Mouse (Mus musculus): ENCODE results near the gene Atp6v0a1.

- no peak for TF ChIP-seq CTCF (IDR thresholded peaks at IDR 0.05; ENCODE audit: low read depth, low read length)
- no peak for TF ChIP-seq POLR2A (IDR thresholded peaks at IDR 0.05; ENCODE audit: extremely low read depth, insufficient read depth, low read length)
Measured at GRCm38 (mm10) chr11:100960540-100960939, 48.7 kb upstream of the Atp6v0a1 start.

Data from liver, adult 2 months (tissue).